Mouse (Mus musculus) erythroblast, embryonic 14.5 days (primary cell): ENCODE data around the gene Slc8a1.

Source experiments
- GATA1 ChIP-seq: IDR thresholded peaks from 2 replicates; pipeline ENCODE4 v1.6.1; 2012; ENCODE audit warnings: low read length, inconsistent platforms, mixed read lengths
- TAL1 ChIP-seq: IDR thresholded peaks from 3 replicates; pipeline ENCODE4 v1.6.1; 2012; ENCODE audit warnings: low read length, inconsistent platforms, mixed read lengths

GRCm38 (mm10) chr17:81335526-81335925 is 402.7 kb downstream of the Slc8a1 start:
- TF ChIP-seq GATA1 (no peak), TAL1 (no peak)
